Mouse (Mus musculus) embryonic facial prominence, embryonic 13.5 days (tissue): ENCODE measurements around the gene Kat8. TPM values are rescaled to one million over a fixed set of nuclear protein-coding genes. Genes with fewer than 3 reads are reported as not detected.

Experiments
- ATAC-seq: fragments of 200-750 bp; cut with Nextera tagmentation; 2 replicates; pipeline ENCODE4 v1.8.0; 2017; ENCODE audit warnings: low read depth; ENCODE audit not compliant: insufficient number of reproducible peaks, insufficient read depth, low FRiP score, low TSS enrichment
- H3K27ac ChIP-seq: fragments of 300-500 bp; sonication (generic); 2 replicates; pipeline ENCODE4 v1.5.1; 2015; ENCODE audit warnings: moderate library complexity, mild to moderate bottlenecking, inconsistent platforms
- H3K27me3 ChIP-seq: fragments of 300-500 bp; sonication (generic); 2 replicates; pipeline ENCODE4 v1.6.1; 2015; ENCODE audit warnings: mild to moderate bottlenecking, inconsistent platforms
- H3K36me3 ChIP-seq: fragments of 300-500 bp; sonication (generic); 2 replicates; pipeline ENCODE4 v1.6.1; 2015; ENCODE audit warnings: mild to moderate bottlenecking, inconsistent platforms
- H3K4me1 ChIP-seq: fragments of 300-500 bp; sonication (generic); 2 replicates; pipeline ENCODE4 v1.6.1; 2015; ENCODE audit warnings: inconsistent platforms
- H3K4me2 ChIP-seq: fragments of 300-500 bp; sonication (generic); 2 replicates; pipeline ENCODE4 v1.6.1; 2015; ENCODE audit warnings: moderate library complexity, mild to moderate bottlenecking, inconsistent platforms
- H3K4me3 ChIP-seq: fragments of 300-500 bp; sonication (generic); 2 replicates; pipeline ENCODE4 v1.5.1; 2015; ENCODE audit warnings: mild to moderate bottlenecking, inconsistent platforms
- H3K9ac ChIP-seq: fragments of 300-500 bp; sonication (generic); 2 replicates; pipeline ENCODE4 v1.6.1; 2015; ENCODE audit warnings: mild to moderate bottlenecking, inconsistent platforms
- H3K9me3 ChIP-seq: fragments of 300-500 bp; sonication (generic); 2 replicates; pipeline ENCODE4 v1.6.1; 2016; ENCODE audit warnings: inconsistent platforms
- WGBS: fragments of 180-500 bp; shearing (Covaris S2); methylation state at CpG from one replicate; pipeline ENCODE4 v1.1.7; 2015; ENCODE audit warnings: mixed read lengths; 5-methylcytosine and 5-hydroxymethylcytosine counted together
- polyA plus RNA-seq: library from polyadenylated mRNA; unstranded; fragments of >200 nt; fragmentation: Nextera tagmentation; extraction: Ambion mirVana; gene quantifications from 2 replicates; pipeline ENCODE4 v1.2.1, GENCODE M21; 2015

The Kat8 gene
- polyA plus RNA-seq, 1 experiment from 2014 or later = 45.6 TPM

- peaks cover 1% of the 10 kb centered on the region; the same call in 1 of the 2 replicates for H3K27me3 ChIP-seq
- peaks cover 79% of the 10 kb centered on the region for H3K36me3 ChIP-seq
- no peak overlapping the region for H3K9ac ChIP-seq
- no peak overlapping the region for H3K4me2 ChIP-seq
- H3K4me1 ChIP-seq = peaks cover 6% of the 10 kb centered on the region; the same call in 1 of the 2 replicates
- no peak for ATAC-seq
- no peaks in the 10 kb centered on the region for H3K9me3 ChIP-seq
- H3K4me3 ChIP-seq = no peak overlapping the region
- 82% methylated on average over 6 of the region's 6 CpGs for WGBS
- no peak overlapping the region for H3K27ac ChIP-seq
Observed at GRCm38 (mm10) chr7:127922451-127923275, 10.3 kb downstream of the Kat8 start.

- no peak overlapping the region for H3K4me2 ChIP-seq
- 75% methylated on average over 5 of the region's 5 CpGs for WGBS
- no peak overlapping the region for H3K9ac ChIP-seq
- ATAC-seq = no peak
- no peak overlapping the region for H3K4me3 ChIP-seq
- H3K4me1 ChIP-seq = peaks cover 6% of the 10 kb centered on the region; the same call in 1 of the 2 replicates
- no peaks in the 10 kb centered on the region for H3K9me3 ChIP-seq
- H3K27ac ChIP-seq = no peak overlapping the region
- peaks cover 11% of the 10 kb centered on the region for H3K27me3 ChIP-seq
- peaks cover 69% of the 10 kb centered on the region for H3K36me3 ChIP-seq
Observed at GRCm38 (mm10) chr7:127923714-127924113, 11.4 kb downstream of the Kat8 start.

- H3K9me3 ChIP-seq = no peaks in the 10 kb centered on the region
- peaks cover 16% of the 10 kb centered on the region for H3K4me1 ChIP-seq
- peaks cover 27% of the 10 kb centered on the region for H3K27me3 ChIP-seq
- H3K4me3 ChIP-seq = no peak overlapping the region
- H3K36me3 ChIP-seq = peaks cover 64% of the 10 kb centered on the region
- 52% methylated on average over 5 of the region's 5 CpGs for WGBS
- H3K9ac ChIP-seq = no peak overlapping the region
- ATAC-seq = no peak
- peak overlapping the region; percentile 68 for H3K27ac ChIP-seq
- no peak overlapping the region for H3K4me2 ChIP-seq
Observed at GRCm38 (mm10) chr7:127925252-127925651, 12.9 kb downstream of the Kat8 start.

DNA sequence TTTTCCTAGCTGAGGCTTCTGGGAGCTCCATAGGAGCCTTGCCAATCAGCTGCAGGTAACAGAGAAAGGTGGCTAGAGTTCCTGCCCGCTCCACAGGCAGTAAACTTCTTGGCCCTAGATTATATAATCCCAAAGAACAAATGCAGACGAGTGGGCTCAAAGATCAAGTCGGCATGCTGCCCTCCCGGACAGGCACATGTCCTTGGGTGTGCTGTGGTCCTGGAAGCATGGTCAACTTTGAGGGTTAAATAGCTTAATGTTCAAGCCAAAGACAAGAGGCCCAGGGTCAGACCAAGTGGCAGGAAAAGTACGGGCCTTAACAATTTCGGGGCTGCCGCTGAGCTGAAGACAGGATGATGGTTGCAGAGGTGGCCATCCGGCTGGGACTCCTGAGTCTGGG, 13.8 kb downstream of the Kat8 start:
- H3K9me3 ChIP-seq = no peaks in the 10 kb centered on the region
- H3K4me2 ChIP-seq = no peak overlapping the region
- ATAC-seq = no peak
- peaks cover 32% of the 10 kb centered on the region for H3K27me3 ChIP-seq
- H3K4me1 ChIP-seq = peaks cover 16% of the 10 kb centered on the region
- H3K4me3 ChIP-seq = no peak overlapping the region
- WGBS = 84% methylated on average over 8 of the region's 8 CpGs
- peaks cover 56% of the 10 kb centered on the region for H3K36me3 ChIP-seq
- no peak overlapping the region for H3K9ac ChIP-seq
- H3K27ac ChIP-seq = peak overlapping the region; percentile 68

DNA sequence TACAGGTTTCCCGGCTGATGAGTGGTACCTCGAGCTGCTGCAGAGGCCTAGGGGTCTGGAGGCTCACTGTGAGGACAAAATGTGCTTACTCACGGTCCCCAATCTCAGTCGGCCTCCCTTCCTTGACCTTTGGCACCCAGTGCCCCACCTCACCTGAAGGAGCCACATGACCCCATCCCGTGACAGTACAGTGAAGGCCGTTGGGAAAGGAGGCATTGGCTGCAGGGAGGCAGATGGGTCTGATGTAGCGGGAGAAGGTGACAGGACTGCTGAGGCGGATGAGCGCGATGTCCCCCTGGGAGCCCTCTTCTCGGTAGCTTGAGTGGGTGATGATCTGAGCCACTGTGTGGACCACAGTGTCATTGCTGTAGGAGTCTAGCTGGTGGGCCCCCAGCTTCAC, 14.5 kb downstream of the Kat8 start:
- Histone ChIP-seq H3K9ac (no peak overlapping the region), H3K9me3 (no peaks in the 10 kb centered on the region), H3K36me3 (peaks cover 52% of the 10 kb centered on the region), H3K4me2 (no peak overlapping the region), H3K27ac (no peak overlapping the region), H3K4me3 (no peak overlapping the region), H3K27me3 (peaks cover 32% of the 10 kb centered on the region), H3K4me1 (peaks cover 23% of the 10 kb centered on the region)
- no peak for ATAC-seq
- 83% methylated on average over 11 of the region's 11 CpGs for WGBS

DNA sequence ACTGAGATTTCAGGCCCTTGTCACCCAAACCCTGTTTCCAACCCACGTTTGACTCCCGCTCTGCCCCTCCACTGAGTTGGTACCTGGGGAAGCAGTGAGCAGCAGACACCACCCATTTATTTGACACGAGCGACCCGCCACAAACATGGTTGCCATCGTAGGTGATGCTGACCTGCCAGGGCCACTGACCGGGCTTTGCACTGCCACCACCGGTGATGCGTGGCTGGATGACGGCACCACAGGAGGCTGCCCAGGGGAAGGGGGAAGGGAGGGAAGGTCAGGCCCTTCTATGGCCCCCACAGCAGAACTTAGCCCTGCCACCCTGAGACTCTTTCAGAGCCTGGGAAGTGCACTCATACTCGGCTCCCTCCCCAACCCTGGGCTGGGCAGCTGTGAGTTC, 15.4 kb downstream of the Kat8 start:
- H3K4me3 ChIP-seq = no peak overlapping the region
- H3K9ac ChIP-seq = no peak overlapping the region
- no peaks in the 10 kb centered on the region for H3K9me3 ChIP-seq
- peaks cover 32% of the 10 kb centered on the region for H3K27me3 ChIP-seq
- H3K4me2 ChIP-seq = peak overlapping the region; percentile 60; the same call in 1 of the 2 replicates
- 82% methylated on average over 11 of the region's 11 CpGs for WGBS
- peaks cover 43% of the 10 kb centered on the region for H3K36me3 ChIP-seq
- no peak overlapping the region for H3K27ac ChIP-seq
- ATAC-seq = no peak
- H3K4me1 ChIP-seq = peaks cover 28% of the 10 kb centered on the region

DNA sequence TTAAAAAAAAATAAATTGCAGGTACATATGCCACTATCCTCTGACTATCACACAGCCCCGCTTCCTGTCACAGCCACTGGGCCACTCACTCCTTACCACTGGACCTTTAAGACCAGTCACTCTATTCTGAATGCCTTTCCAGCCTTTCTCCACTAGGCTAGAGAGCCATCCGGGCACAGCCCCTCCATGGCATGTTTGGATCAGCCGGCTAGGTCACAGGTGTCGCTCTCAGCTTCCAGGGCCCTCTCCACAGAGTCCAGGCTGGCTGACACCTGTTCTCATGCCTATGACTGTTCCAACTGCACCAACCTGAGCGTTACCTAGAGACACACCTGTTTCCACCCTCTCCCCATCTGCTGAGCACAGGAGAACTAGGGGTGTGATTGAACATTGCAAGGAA, 16.3 kb downstream of the Kat8 start:
- H3K36me3 ChIP-seq = peaks cover 35% of the 10 kb centered on the region
- no peak for ATAC-seq
- H3K27ac ChIP-seq = no peak overlapping the region
- peak overlapping the region; percentile 60 for H3K4me2 ChIP-seq
- H3K9ac ChIP-seq = peak overlapping the region; percentile 70; the same call in 1 of the 2 replicates
- H3K9me3 ChIP-seq = no peaks in the 10 kb centered on the region
- peaks cover 28% of the 10 kb centered on the region for H3K4me1 ChIP-seq
- peak overlapping the region; percentile 43 for H3K4me3 ChIP-seq
- 53% methylated on average over 5 of the region's 5 CpGs for WGBS
- H3K27me3 ChIP-seq = peaks cover 32% of the 10 kb centered on the region

- peaks cover 32% of the 10 kb centered on the region for H3K27me3 ChIP-seq
- H3K4me3 ChIP-seq = peak within 1 kb of the TSS; percentile 43
- H3K4me2 ChIP-seq = peak within 1 kb of the TSS; percentile 60
- peaks cover 22% of the 10 kb centered on the region for H3K36me3 ChIP-seq
- WGBS = 6% methylated on average over 6 of the region's 6 CpGs
- H3K9ac ChIP-seq = peak within 1 kb of the TSS; percentile 70
- peak within 1 kb of the TSS; percentile 22; the same call in 1 of the 2 replicates for H3K27ac ChIP-seq
- no peak for ATAC-seq
- no peaks in the 10 kb centered on the region for H3K9me3 ChIP-seq
- peaks cover 35% of the 10 kb centered on the region for H3K4me1 ChIP-seq
Observed at GRCm38 (mm10) chr7:127929923-127930322, 17.6 kb downstream of the Kat8 start, which contains the start of gene Prss8. Gene Prss8 (minus strand): TSS chr7:127930104.

DNA sequence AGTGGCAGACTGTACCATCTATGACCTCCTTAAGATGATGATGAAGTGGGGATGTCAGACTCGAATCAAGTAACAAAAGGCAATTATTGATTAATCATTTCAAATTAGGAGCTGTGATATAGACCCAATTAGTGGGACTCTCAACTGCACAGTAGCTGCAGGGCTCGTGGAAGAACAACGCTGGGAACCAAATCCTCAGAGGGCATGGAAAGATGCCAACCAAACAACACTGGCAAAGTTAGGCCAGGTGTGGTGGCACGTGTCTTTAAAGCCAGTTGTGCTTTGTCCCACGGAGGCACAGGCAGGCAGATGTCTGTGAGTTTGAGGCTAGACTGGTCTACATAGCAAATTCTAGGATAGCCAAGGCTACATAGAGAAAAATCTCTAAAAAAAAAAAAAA, 18.3 kb downstream of the Kat8 start:
- H3K27me3 ChIP-seq = peaks cover 32% of the 10 kb centered on the region
- peaks cover 14% of the 10 kb centered on the region for H3K36me3 ChIP-seq
- no peak overlapping the region for H3K9ac ChIP-seq
- H3K27ac ChIP-seq = no peak overlapping the region
- H3K4me1 ChIP-seq = peaks cover 30% of the 10 kb centered on the region
- no peak for ATAC-seq
- H3K9me3 ChIP-seq = no peaks in the 10 kb centered on the region
- WGBS = 70% methylated on average over 5 of the region's 5 CpGs
- H3K4me2 ChIP-seq = no peak overlapping the region
- H3K4me3 ChIP-seq = no peak overlapping the region

- Histone ChIP-seq H3K4me2 (0 out of 2 replicates have a peak overlapping the region, but pooled peaks have one; percentile 7), H3K27me3 (peaks cover 35% of the 10 kb centered on the region), H3K4me3 (no peak overlapping the region), H3K9ac (0 out of 2 replicates have a peak overlapping the region, but pooled peaks have one; percentile 27), H3K9me3 (no peaks in the 10 kb centered on the region), H3K4me1 (peaks cover 38% of the 10 kb centered on the region), H3K27ac (peak overlapping the region; percentile 39), H3K36me3 (peaks cover 5% of the 10 kb centered on the region)
- ATAC-seq = no peak
- WGBS = 26% methylated on average over 13 of the region's 13 CpGs
Observed at GRCm38 (mm10) chr7:127931351-127932135, 19.2 kb downstream of the Kat8 start.

GRCm38 (mm10) chr7:127932273-127933031, 20.1 kb downstream of the Kat8 start:
- no peak for ATAC-seq
- H3K27ac ChIP-seq = peak overlapping the region; percentile 39; the same call in 1 of the 2 replicates
- 12% methylated on average over 13 of the region's 13 CpGs for WGBS
- H3K27me3 ChIP-seq = peaks cover 36% of the 10 kb centered on the region
- H3K4me2 ChIP-seq = peak overlapping the region; percentile 9; the same call in 1 of the 2 replicates
- no peaks in the 10 kb centered on the region for H3K9me3 ChIP-seq
- no peaks in the 10 kb centered on the region for H3K36me3 ChIP-seq
- H3K9ac ChIP-seq = no peak overlapping the region
- H3K4me1 ChIP-seq = peaks cover 38% of the 10 kb centered on the region
- no peak overlapping the region for H3K4me3 ChIP-seq
